Mouse (Mus musculus) forebrain, postnatal 0 days (tissue): ENCODE data around the gene Ankrd33. TPM values are rescaled to one million over a fixed set of nuclear protein-coding genes. Genes with fewer than 3 reads are reported as not detected.
A peak's percentile ranks its signal among the peaks of the same experiment; 100 is the strongest.

ENCODE experiments used
- ATAC-seq: fragments of 200-750 bp; cut with Nextera tagmentation; 2 replicates; pipeline ENCODE4 v1.8.0; 2017; ENCODE audit warnings: mild to moderate bottlenecking, moderate library complexity
- DNase-seq: peaks from one replicate; pipeline ENCODE4 v3.0.0-alpha.2; 2015
- H3K27ac ChIP-seq: fragments of 300-500 bp; sonication (generic); 2 replicates; pipeline ENCODE4 v1.5.1; 2014; ENCODE audit warnings: low read depth, mild to moderate bottlenecking, antibody characterized with exemption, low read length, moderate library complexity, mixed read lengths
- H3K27me3 ChIP-seq: fragments of 300-500 bp; sonication (generic); 2 replicates; pipeline ENCODE4 v1.6.1; 2014; ENCODE audit warnings: mild to moderate bottlenecking, low read length, mixed read lengths; ENCODE audit not compliant: insufficient read depth
- H3K36me3 ChIP-seq: fragments of 300-500 bp; sonication (generic); 2 replicates; pipeline ENCODE4 v1.6.1; 2014; ENCODE audit warnings: mild to moderate bottlenecking, moderate library complexity; ENCODE audit not compliant: insufficient read depth
- H3K4me1 ChIP-seq: fragments of 300-500 bp; sonication (generic); 2 replicates; pipeline ENCODE4 v1.6.1; 2014; ENCODE audit warnings: antibody characterized with exemption; ENCODE audit not compliant: insufficient read depth
- H3K4me2 ChIP-seq: fragments of 300-500 bp; sonication (generic); 2 replicates; pipeline ENCODE4 v1.6.1; 2014; ENCODE audit warnings: low read depth, mild to moderate bottlenecking, moderate library complexity
- H3K4me3 ChIP-seq: fragments of 300-500 bp; sonication (generic); 2 replicates; pipeline ENCODE4 v1.5.1; 2014; ENCODE audit warnings: low read depth, low read length, mixed read lengths
- H3K9ac ChIP-seq: fragments of 300-500 bp; sonication (generic); 2 replicates; pipeline ENCODE4 v1.6.1; 2014; ENCODE audit warnings: mild to moderate bottlenecking
- H3K9me3 ChIP-seq: fragments of 300-500 bp; sonication (generic); 2 replicates; pipeline ENCODE4 v1.6.1; 2016; ENCODE audit warnings: low read length
- CTCF ChIP-seq: sonication (generic); IDR thresholded peaks from 2 replicates; pipeline ENCODE4 v1.5.1; 2016; ENCODE audit warnings: antibody characterized with exemption, control low read depth, low read depth
- WGBS: fragments of 180-500 bp; shearing (Covaris S2); extraction: QIAGEN DNeasy Blood & Tissue Kit; methylation state at CpG from one replicate; pipeline ENCODE4 v1.1.7; 2014; 5-methylcytosine and 5-hydroxymethylcytosine counted together
- polyA plus RNA-seq: library from polyadenylated mRNA; unstranded; fragments of >200 nt; fragmentation: Nextera tagmentation; extraction: Ambion mirVana; gene quantifications from 2 replicates; pipeline ENCODE4 v1.2.1, GENCODE M21; 2015
- total RNA-seq: library from RNA; depleted of rRNA; stranded (reverse); fragments of >200 nt; gene quantifications from 2 replicates; pipeline ENCODE4 v1.2.3, GENCODE M21; 2014

Gene Ankrd33
- total and polyA plus RNA-seq, 2 experiments from 2014 or later: not detected

GRCm38 (mm10) chr15:101141061-101141541 is 25.5 kb downstream of the Ankrd33 start:
- no peak overlapping the region for H3K9ac ChIP-seq
- H3K27me3 ChIP-seq: no peaks in the 10 kb centered on the region
- H3K27ac ChIP-seq: no peak overlapping the region
- TF ChIP-seq CTCF: no peak
- 8% methylated on average over 11 of the region's 14 CpGs for WGBS
- H3K9me3 ChIP-seq: no peaks in the 10 kb centered on the region
- 0 out of 2 replicates have a peak, but pooled peaks cover 14% of the 10 kb centered on the region for H3K4me1 ChIP-seq
- no peak for DNase-seq
- no peak; the same call in 1 of the 2 replicates for ATAC-seq
- H3K4me2 ChIP-seq: no peak overlapping the region
- H3K36me3 ChIP-seq: no peaks in the 10 kb centered on the region
- no peak overlapping the region for H3K4me3 ChIP-seq

- 0 out of 2 replicates have a peak, but pooled peaks cover 14% of the 10 kb centered on the region for H3K4me1 ChIP-seq
- no peak overlapping the region for H3K9ac ChIP-seq
- 67% methylated on average over 8 of the region's 8 CpGs for WGBS
- ATAC-seq: no peak
- TF ChIP-seq CTCF: no peak
- no peak for DNase-seq
- H3K4me3 ChIP-seq: no peak overlapping the region
- H3K36me3 ChIP-seq: no peaks in the 10 kb centered on the region
- H3K4me2 ChIP-seq: no peak overlapping the region
- no peaks in the 10 kb centered on the region for H3K9me3 ChIP-seq
- no peak overlapping the region for H3K27ac ChIP-seq
- H3K27me3 ChIP-seq: no peaks in the 10 kb centered on the region
These were observed 27.1 kb downstream of the Ankrd33 start for GRCm38 (mm10) chr15:101142672-101143071.

- H3K27me3 ChIP-seq: no peaks in the 10 kb centered on the region
- H3K36me3 ChIP-seq: no peaks in the 10 kb centered on the region
- H3K4me2 ChIP-seq: no peak overlapping the region
- 20% methylated on average over 8 of the region's 8 CpGs for WGBS
- TF ChIP-seq CTCF: no peak
- ATAC-seq: no peak
- DNase-seq: no peak
- no peak overlapping the region for H3K4me3 ChIP-seq
- no peaks in the 10 kb centered on the region for H3K9me3 ChIP-seq
- 0 out of 2 replicates have a peak, but pooled peaks cover 14% of the 10 kb centered on the region for H3K4me1 ChIP-seq
- no peak overlapping the region for H3K27ac ChIP-seq
- no peak overlapping the region for H3K9ac ChIP-seq
These were observed 27.9 kb downstream of the Ankrd33 start for GRCm38 (mm10) chr15:101143494-101143893.

- TF ChIP-seq CTCF: no peak
- Histone ChIP-seq H3K4me2 (no peak overlapping the region), H3K9ac (no peak overlapping the region), H3K4me1 (0 out of 2 replicates have a peak, but pooled peaks cover 14% of the 10 kb centered on the region), H3K27me3 (no peaks in the 10 kb centered on the region), H3K27ac (no peak overlapping the region), H3K36me3 (no peaks in the 10 kb centered on the region), H3K9me3 (no peaks in the 10 kb centered on the region), H3K4me3 (no peak overlapping the region)
- no peak for ATAC-seq
- 86% methylated on average over 5 of the region's 5 CpGs for WGBS
- no peak for DNase-seq
These were observed 28.6 kb downstream of the Ankrd33 start for GRCm38 (mm10) chr15:101144176-101144575.

GRCm38 (mm10) chr15:101144779-101145178 is 29.2 kb downstream of the Ankrd33 start:
- no peaks in the 10 kb centered on the region for H3K9me3 ChIP-seq
- H3K4me2 ChIP-seq: no peak overlapping the region
- no peak overlapping the region for H3K4me3 ChIP-seq
- TF ChIP-seq CTCF: no peak
- no peak overlapping the region for H3K9ac ChIP-seq
- DNase-seq: no peak
- WGBS: 84% methylated on average over 8 of the region's 8 CpGs
- H3K36me3 ChIP-seq: no peaks in the 10 kb centered on the region
- H3K27me3 ChIP-seq: no peaks in the 10 kb centered on the region
- no peak for ATAC-seq
- 0 out of 2 replicates have a peak, but pooled peaks cover 11% of the 10 kb centered on the region for H3K4me1 ChIP-seq
- H3K27ac ChIP-seq: no peak overlapping the region

- WGBS: 11% methylated on average over 19 of the region's 19 CpGs
- TF ChIP-seq CTCF: peak; percentile 94
- Histone ChIP-seq H3K9ac (0 out of 2 replicates have a peak overlapping the region, but pooled peaks have one; percentile 14), H3K36me3 (no peaks in the 10 kb centered on the region), H3K4me2 (peak overlapping the region; percentile 35), H3K27ac (0 out of 2 replicates have a peak overlapping the region, but pooled peaks have one; percentile 21), H3K4me3 (no peak overlapping the region), H3K9me3 (no peaks in the 10 kb centered on the region), H3K4me1 (0 out of 2 replicates have a peak, but pooled peaks cover 6% of the 10 kb centered on the region), H3K27me3 (no peaks in the 10 kb centered on the region)
- DNase-seq: peak; percentile 91
- ATAC-seq: peak; percentile 99
These were observed 30.0 kb downstream of the Ankrd33 start for GRCm38 (mm10) chr15:101145424-101146099.
